Mouse (Mus musculus) heart, embryonic 16.5 days (tissue): ENCODE measurements around the gene Itih5. TPM values are rescaled to one million over a fixed set of nuclear protein-coding genes. Genes with fewer than 3 reads are reported as not detected.
A peak's percentile ranks its signal among the peaks of the same experiment; 100 is the strongest.

Experiments used
- ATAC-seq: fragments of 200-750 bp; cut with Nextera tagmentation; replicated peaks from 2 replicates; pipeline ENCODE4 v1.8.0; 2017; ENCODE audit warnings: moderate number of reproducible peaks; ENCODE audit not compliant: insufficient read depth, low FRiP score; ENCODE audit errors: extremely low read depth
- H3K27ac ChIP-seq: fragments of 300-500 bp; sonication (generic); 2 replicates; pipeline ENCODE4 v1.5.1; 2014; ENCODE audit warnings: mild to moderate bottlenecking, low read length, control low read depth, moderate library complexity
- H3K27me3 ChIP-seq: fragments of 300-500 bp; sonication (generic); 2 replicates; pipeline ENCODE4 v1.6.1; 2014; ENCODE audit warnings: low read length, mixed read lengths; ENCODE audit not compliant: control insufficient read depth, insufficient read depth
- H3K36me3 ChIP-seq: fragments of 300-500 bp; sonication (generic); 2 replicates; pipeline ENCODE4 v1.6.1; 2014; ENCODE audit not compliant: control insufficient read depth, insufficient read depth
- H3K4me1 ChIP-seq: fragments of 300-500 bp; sonication (generic); 2 replicates; pipeline ENCODE4 v1.6.1; 2014; ENCODE audit warnings: low read length, mixed read lengths; ENCODE audit not compliant: control insufficient read depth, insufficient read depth
- H3K4me2 ChIP-seq: fragments of 300-500 bp; sonication (generic); 2 replicates; pipeline ENCODE4 v1.6.1; 2014; ENCODE audit warnings: low read depth, mild to moderate bottlenecking, control low read depth, low read length
- H3K4me3 ChIP-seq: fragments of 300-500 bp; sonication (generic); 2 replicates; pipeline ENCODE4 v1.5.1; 2014; ENCODE audit warnings: mild to moderate bottlenecking, control low read depth, low read length
- H3K9ac ChIP-seq: fragments of 300-500 bp; sonication (generic); 2 replicates; pipeline ENCODE4 v1.6.1; 2014; ENCODE audit warnings: low read length, control low read depth
- H3K9me3 ChIP-seq: fragments of 300-500 bp; sonication (generic); replicated peaks from 2 replicates; pipeline ENCODE4 v1.6.1; 2016; ENCODE audit warnings: low read length; ENCODE audit not compliant: control insufficient read depth
- WGBS: fragments of 180-500 bp; shearing (Covaris S2); extraction: QIAGEN DNeasy Blood & Tissue Kit; methylation state at CpG from one replicate; pipeline ENCODE4 v1.1.7; 2014; 5-methylcytosine and 5-hydroxymethylcytosine counted together
- polyA plus RNA-seq: library from polyadenylated mRNA; unstranded; fragments of >200 nt; fragmentation: Nextera tagmentation; extraction: Ambion mirVana; gene quantifications from 2 replicates; pipeline ENCODE4 v1.2.1, GENCODE M21; 2015

Gene Itih5
- polyA plus RNA-seq: 9.8 and 10.3 TPM in 2 replicates

- 8% methylated on average over 27 of the region's 27 CpGs for WGBS
- peak within 1 kb of the TSS; percentile 68 for H3K4me3 ChIP-seq
- H3K9me3 ChIP-seq: no peaks in the 10 kb centered on the region
- H3K36me3 ChIP-seq: no peaks in the 10 kb centered on the region
- peak within 1 kb of the TSS; percentile 87 for H3K4me2 ChIP-seq
- H3K9ac ChIP-seq: peak within 1 kb of the TSS; percentile 72
- H3K27ac ChIP-seq: no peak within 1 kb of the TSS
- peaks cover 9% of the 10 kb centered on the region for H3K4me1 ChIP-seq
- ATAC-seq: peak; percentile 72
- no peaks in the 10 kb centered on the region for H3K27me3 ChIP-seq
Measured at GRCm38 (mm10) chr2:10153201-10154075, at the start of gene Itih5. Gene Itih5 (plus strand): TSS chr2:10153571.

GRCm38 (mm10) chr2:10108535-10109189 is 44.7 kb upstream of the Itih5 start:
- Histone ChIP-seq H3K9me3 (no peaks in the 10 kb centered on the region), H3K4me3 (no peak overlapping the region), H3K4me1 (no peaks in the 10 kb centered on the region), H3K27me3 (no peaks in the 10 kb centered on the region), H3K9ac (no peak overlapping the region), H3K27ac (no peak overlapping the region), H3K36me3 (no peaks in the 10 kb centered on the region), H3K4me2 (no peak overlapping the region)
- no peak for ATAC-seq
- WGBS: 63% methylated on average over 6 of the region's 6 CpGs

GRCm38 (mm10) chr2:10118751-10119150 is 34.6 kb upstream of the Itih5 start:
- H3K27me3 ChIP-seq: no peaks in the 10 kb centered on the region
- H3K36me3 ChIP-seq: no peaks in the 10 kb centered on the region
- no peak for ATAC-seq
- no peak overlapping the region for H3K4me3 ChIP-seq
- H3K4me2 ChIP-seq: no peak overlapping the region
- H3K4me1 ChIP-seq: no peaks in the 10 kb centered on the region
- no peaks in the 10 kb centered on the region for H3K9me3 ChIP-seq
- WGBS: 46% methylated on average over 1 of the region's 1 CpGs
- no peak overlapping the region for H3K27ac ChIP-seq
- no peak overlapping the region for H3K9ac ChIP-seq

- no peak overlapping the region for H3K4me2 ChIP-seq
- no peaks in the 10 kb centered on the region for H3K4me1 ChIP-seq
- H3K9me3 ChIP-seq: no peaks in the 10 kb centered on the region
- no peaks in the 10 kb centered on the region for H3K36me3 ChIP-seq
- no peaks in the 10 kb centered on the region for H3K27me3 ChIP-seq
- 78% methylated on average over 8 of the region's 8 CpGs for WGBS
- no peak overlapping the region for H3K9ac ChIP-seq
- no peak overlapping the region for H3K27ac ChIP-seq
- ATAC-seq: no peak
- H3K4me3 ChIP-seq: no peak overlapping the region
Measured at GRCm38 (mm10) chr2:10119276-10119675, 34.1 kb upstream of the Itih5 start.

- Histone ChIP-seq H3K4me3 (no peak overlapping the region), H3K9me3 (no peaks in the 10 kb centered on the region), H3K36me3 (no peaks in the 10 kb centered on the region), H3K4me1 (no peaks in the 10 kb centered on the region), H3K9ac (no peak overlapping the region), H3K27me3 (no peaks in the 10 kb centered on the region), H3K4me2 (no peak overlapping the region), H3K27ac (no peak overlapping the region)
- ATAC-seq: no peak
- WGBS: 65% methylated on average over 3 of the region's 3 CpGs
Measured at GRCm38 (mm10) chr2:10121826-10122225, 31.5 kb upstream of the Itih5 start.

- H3K4me3 ChIP-seq: no peak overlapping the region
- no peaks in the 10 kb centered on the region for H3K36me3 ChIP-seq
- H3K4me1 ChIP-seq: no peaks in the 10 kb centered on the region
- H3K27ac ChIP-seq: no peak overlapping the region
- 83% methylated on average over 4 of the region's 4 CpGs for WGBS
- H3K27me3 ChIP-seq: no peaks in the 10 kb centered on the region
- no peak overlapping the region for H3K4me2 ChIP-seq
- H3K9ac ChIP-seq: no peak overlapping the region
- no peak for ATAC-seq
- no peaks in the 10 kb centered on the region for H3K9me3 ChIP-seq
Measured at GRCm38 (mm10) chr2:10126122-10126521, 27.2 kb upstream of the Itih5 start.

- 80% methylated on average over 5 of the region's 5 CpGs for WGBS
- no peaks in the 10 kb centered on the region for H3K9me3 ChIP-seq
- H3K9ac ChIP-seq: no peak overlapping the region
- H3K4me3 ChIP-seq: no peak overlapping the region
- H3K27ac ChIP-seq: no peak overlapping the region
- no peaks in the 10 kb centered on the region for H3K36me3 ChIP-seq
- H3K4me1 ChIP-seq: no peaks in the 10 kb centered on the region
- ATAC-seq: no peak
- no peak overlapping the region for H3K4me2 ChIP-seq
- no peaks in the 10 kb centered on the region for H3K27me3 ChIP-seq
Measured at GRCm38 (mm10) chr2:10127471-10127870, 25.9 kb upstream of the Itih5 start.

GRCm38 (mm10) chr2:10128571-10128970 is 24.8 kb upstream of the Itih5 start:
- Histone ChIP-seq H3K9ac (no peak overlapping the region), H3K4me3 (no peak overlapping the region), H3K4me1 (no peaks in the 10 kb centered on the region), H3K27ac (no peak overlapping the region), H3K27me3 (no peaks in the 10 kb centered on the region), H3K36me3 (no peaks in the 10 kb centered on the region), H3K4me2 (no peak overlapping the region), H3K9me3 (no peaks in the 10 kb centered on the region)
- 77% methylated on average over 4 of the region's 4 CpGs for WGBS
- no peak for ATAC-seq

GRCm38 (mm10) chr2:10130341-10130990 is 22.9 kb upstream of the Itih5 start:
- H3K9me3 ChIP-seq: no peaks in the 10 kb centered on the region
- no peak overlapping the region for H3K4me3 ChIP-seq
- no peaks in the 10 kb centered on the region for H3K36me3 ChIP-seq
- no peak overlapping the region for H3K27ac ChIP-seq
- no peaks in the 10 kb centered on the region for H3K4me1 ChIP-seq
- ATAC-seq: no peak
- 62% methylated on average over 8 of the region's 8 CpGs for WGBS
- H3K27me3 ChIP-seq: no peaks in the 10 kb centered on the region
- no peak overlapping the region for H3K4me2 ChIP-seq
- H3K9ac ChIP-seq: no peak overlapping the region
